ENCODE assay signal across 8 mouse cellular contexts in the genomic region with DNA sequence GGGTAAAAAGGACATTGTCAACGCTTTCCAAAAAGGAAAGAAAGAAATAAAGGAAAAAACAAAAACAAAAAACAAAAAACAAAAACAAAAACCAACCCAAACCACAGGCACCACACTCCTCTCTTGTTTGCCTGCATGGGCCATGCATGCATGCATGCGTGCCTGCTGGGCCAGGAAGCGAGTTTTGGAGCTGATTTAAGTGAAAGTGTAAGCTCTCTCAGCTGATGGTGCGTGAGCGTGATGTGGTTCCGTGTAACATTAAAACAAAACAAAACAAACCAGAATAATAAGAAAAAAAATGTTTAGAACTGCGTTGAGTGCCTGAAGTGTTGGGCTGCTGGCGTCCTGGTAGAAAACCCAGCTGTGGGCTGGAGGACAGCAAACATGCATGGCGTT. TPM values are rescaled to one million over a fixed set of nuclear protein-coding genes. Genes with fewer than 3 reads are reported as not detected.
DNase-seq lines count a peak whose midpoint lies in the region; ATAC-seq lines count a peak whose summit lies in the region.

No protein-coding gene starts in this region.

- peak overlapping the region; percentile 89 for H3K27ac ChIP-seq in forebrain, embryonic 16.5 days (ENCODE audit: low read length)
- no peak overlapping the region for H3K27ac ChIP-seq in liver, embryonic 15.5 days (replicated peaks)

- 3% methylated on average over 9 of the region's 9 CpGs for WGBS in forebrain, embryonic 16.5 days
- 7% methylated on average over 9 of the region's 9 CpGs for WGBS in liver, embryonic 15.5 days (ENCODE audit: insufficient replicate concordance)

- peak; percentile 13 for DNase-seq in gastrocnemius, postnatal 14 days
- DNase-seq in gastrocnemius, adult 8-10 months (ENCODE audit: low spot score in 2 of 2), result no peak
- DNase-seq in adrenal gland, postnatal 25 days, result peak; percentile 18
- DNase-seq in kidney, adult 11 months, result peak; percentile 4
- DNase-seq in right cerebral cortex, postnatal 4 days, result peak; percentile 19
- DNase-seq in thymus, adult 18-20 months, result no peak

- peak overlapping the region; percentile 70 for H3K4me3 ChIP-seq in forebrain, embryonic 16.5 days (replicated peaks; ENCODE audit: low read length)
- H3K4me3 ChIP-seq in liver, embryonic 15.5 days (replicated peaks), result peak overlapping the region; percentile 64

- H3K9me3 ChIP-seq in forebrain, embryonic 16.5 days (ENCODE audit: control insufficient read depth, low read length), result no peaks in the 10 kb centered on the region
- H3K9me3 ChIP-seq in liver, embryonic 15.5 days (replicated peaks), result no peaks in the 10 kb centered on the region

- peak; percentile 56 for ATAC-seq in forebrain, embryonic 16.5 days
- no peak for ATAC-seq in liver, embryonic 15.5 days (ENCODE audit: insufficient read depth)

- H3K4me2 ChIP-seq in forebrain, embryonic 16.5 days (ENCODE audit: low read length), result peak overlapping the region; percentile 80
- H3K4me2 ChIP-seq in liver, embryonic 15.5 days, result peak overlapping the region; percentile 75

- H3K4me1 ChIP-seq in forebrain, embryonic 16.5 days (replicated peaks; ENCODE audit: control insufficient read depth, insufficient read depth, low read length), result peaks cover 34% of the 10 kb centered on the region
- peaks cover 8% of the 10 kb centered on the region for H3K4me1 ChIP-seq in liver, embryonic 15.5 days (replicated peaks)

- 0 out of 2 replicates have a peak, but pooled peaks cover 2% of the 10 kb centered on the region for H3K36me3 ChIP-seq in forebrain, embryonic 16.5 days (ENCODE audit: control insufficient read depth, insufficient read depth)
- H3K36me3 ChIP-seq in liver, embryonic 15.5 days (replicated peaks), result no peaks in the 10 kb centered on the region

- peak overlapping the region; percentile 83 for H3K9ac ChIP-seq in forebrain, embryonic 16.5 days (replicated peaks; ENCODE audit: low read depth, low read length)
- peak overlapping the region; percentile 58; the same call in 1 of the 2 replicates for H3K9ac ChIP-seq in liver, embryonic 15.5 days

- intact Hi-C loops in gastrocnemius, postnatal 14 days (cut with DNase I; ENCODE audit: low total_unique reads), result no loop called here

- no peaks in the 10 kb centered on the region for H3K27me3 ChIP-seq in forebrain, embryonic 16.5 days (replicated peaks; ENCODE audit: control insufficient read depth, insufficient read depth, low read length)
- peaks cover 20% of the 10 kb centered on the region for H3K27me3 ChIP-seq in liver, embryonic 15.5 days

RNA-seq across cellular contexts. Expression of a gene that starts 1.3 kb away (rescaled TPM):
- total RNA-seq in gastrocnemius, postnatal 14 days (2021), result 1 to 10 TPM; 7.5 to 9.9 TPM
- total RNA-seq in gastrocnemius, adult 8-10 months (2022), result 1 to 10 TPM in 3 of 4 experiments, under 1 TPM in 1; 0.63 to 1.9 (median 1.3) TPM
- 51.8 and 61.2 TPM in 2 replicates for total RNA-seq in adrenal gland, postnatal 25 days (2021)
- 33.2 and 41.7 TPM in 2 replicates for polyA plus RNA-seq in forebrain, embryonic 16.5 days (2015; fragmentation: Nextera tagmentation; extraction: Ambion mirVana)
- 3.0 and 3.5 TPM in 2 replicates for polyA plus RNA-seq in liver, embryonic 15.5 days (2015; fragmentation: Nextera tagmentation; extraction: Ambion mirVana)

Comparison
In these comparisons a context has a peak if more than half of its experiments do, and no peak if none do; other contexts are left out.
1. DNase-seq: peak in gastrocnemius, postnatal 14 days (single experiment), adrenal gland, postnatal 25 days (single experiment), kidney, adult 11 months (single experiment) and right cerebral cortex, postnatal 4 days (single experiment); none in gastrocnemius, adult 8-10 months (0 of 2) and thymus, adult 18-20 months (0 of 2).